Mouse (Mus musculus): ENCODE data around the gene Rab31. TPM values are rescaled to one million over a fixed set of nuclear protein-coding genes. Genes with fewer than 3 reads are reported as not detected.
A peak's percentile ranks its signal among the peaks of the same experiment; 100 is the strongest.
"Not testable (repeated sequence)": the region's sequence is repeated elsewhere in the genome, so short reads cannot be mapped to it uniquely, and the experiment has no call there.

The Rab31 gene
- polyA plus RNA-seq, 1 experiment from 2014 or later = 59.8 TPM

DNA sequence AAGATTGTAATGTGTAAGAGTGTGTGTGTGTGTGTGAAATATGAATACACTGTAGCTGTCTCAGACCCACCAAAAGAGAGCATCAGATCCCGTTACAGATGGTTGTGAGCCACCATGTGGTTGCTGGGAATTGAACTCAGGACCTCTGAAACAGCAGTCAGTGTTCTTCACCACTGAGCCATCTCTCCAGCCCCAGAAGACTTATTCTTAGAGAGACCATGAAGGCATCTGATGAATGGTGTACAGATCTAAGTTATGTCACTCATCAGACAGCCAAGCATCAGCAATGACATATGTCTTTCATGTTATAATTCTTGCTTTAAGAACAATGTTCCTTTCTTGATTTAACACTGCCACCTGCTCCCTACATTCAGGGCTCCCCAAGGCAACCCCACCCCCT is 133.4 kb downstream of the Rab31 start:
- H3K27me3 ChIP-seq = no peaks in the 10 kb centered on the region
- no peaks in the 10 kb centered on the region for H3K36me3 ChIP-seq
- H3K9ac ChIP-seq = no peak overlapping the region
- WGBS = 82% methylated on average over 1 of the region's 1 CpGs
- no peak overlapping the region for H3K4me3 ChIP-seq
- no peak overlapping the region for H3K27ac ChIP-seq
- ATAC-seq (ENCODE audit: insufficient number of reproducible peaks, insufficient read depth, low FRiP score, low TSS enrichment, low read depth) = no peak
- peaks cover 27% of the 10 kb centered on the region for H3K4me1 ChIP-seq
- H3K4me2 ChIP-seq = no peak overlapping the region
- no peaks in the 10 kb centered on the region for H3K9me3 ChIP-seq

DNA sequence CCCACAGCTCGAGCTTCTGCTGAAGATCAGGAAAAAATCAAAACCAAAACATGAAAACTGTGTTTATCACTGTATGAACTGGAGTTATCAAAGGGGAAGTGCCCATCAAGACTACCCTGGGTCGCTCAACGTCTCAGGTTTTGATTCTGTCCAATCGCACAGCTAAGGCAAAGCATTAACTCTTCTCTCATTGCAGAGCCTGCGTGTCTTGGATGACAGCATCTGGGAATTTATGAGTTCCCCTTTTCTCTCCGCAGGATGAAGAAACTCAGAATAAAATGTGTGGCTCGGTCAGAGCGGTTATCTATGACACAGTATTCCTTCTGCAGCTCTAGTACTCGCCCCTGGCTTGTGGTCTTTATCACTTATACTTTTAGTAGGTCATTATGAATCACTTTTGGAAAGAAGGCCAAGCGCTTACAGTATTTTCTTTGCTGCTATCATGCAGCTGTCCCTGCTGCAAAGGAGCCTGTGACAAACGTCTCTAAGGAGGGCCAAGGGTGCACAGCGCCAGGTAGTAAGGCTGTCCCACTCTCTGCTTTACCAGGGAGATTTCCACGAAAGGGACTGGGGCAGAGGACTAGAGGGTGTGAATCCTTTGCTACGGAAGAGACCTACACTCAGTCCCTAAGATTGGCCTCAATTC is 136.7 kb downstream of the Rab31 start:
- no peak overlapping the region for H3K27ac ChIP-seq
- no peaks in the 10 kb centered on the region for H3K9me3 ChIP-seq
- 81% methylated on average over 14 of the region's 14 CpGs for WGBS
- H3K4me1 ChIP-seq = peaks cover 7% of the 10 kb centered on the region; the same call in 1 of the 2 replicates
- H3K36me3 ChIP-seq = no peaks in the 10 kb centered on the region
- no peak overlapping the region for H3K4me2 ChIP-seq
- ATAC-seq (ENCODE audit: insufficient number of reproducible peaks, insufficient read depth, low FRiP score, low TSS enrichment, low read depth) = no peak
- H3K4me3 ChIP-seq = no peak overlapping the region
- H3K9ac ChIP-seq = no peak overlapping the region
- no peaks in the 10 kb centered on the region for H3K27me3 ChIP-seq

DNA sequence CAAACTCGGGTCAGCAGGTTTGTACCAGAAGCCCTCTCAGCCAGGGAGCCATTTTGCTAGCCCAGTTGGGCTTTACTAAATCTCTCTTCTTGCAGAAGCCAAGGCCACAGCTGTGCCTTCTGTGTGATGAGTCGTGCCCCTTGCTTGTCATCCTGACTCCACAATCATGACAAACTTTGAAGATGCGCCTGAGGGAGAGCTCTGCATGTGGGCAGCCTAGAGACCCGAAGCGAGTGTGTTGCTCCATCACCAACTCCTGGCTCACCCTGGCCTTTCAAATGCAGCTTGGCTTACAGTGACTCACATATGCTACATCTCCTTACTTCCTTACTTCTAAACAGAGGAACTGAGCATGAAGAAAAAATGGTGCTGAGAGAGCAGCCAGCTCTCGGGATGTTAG is 142.6 kb downstream of the Rab31 start:
- no peak for ATAC-seq (ENCODE audit: insufficient number of reproducible peaks, insufficient read depth, low FRiP score, low TSS enrichment, low read depth)
- Histone ChIP-seq H3K27ac (no peak overlapping the region), H3K9ac (no peak overlapping the region), H3K36me3 (no peaks in the 10 kb centered on the region), H3K4me2 (no peak overlapping the region), H3K4me3 (no peak overlapping the region), H3K27me3 (no peaks in the 10 kb centered on the region), H3K9me3 (no peaks in the 10 kb centered on the region), H3K4me1 (peaks cover 3% of the 10 kb centered on the region; the same call in 1 of the 2 replicates)
- 73% methylated on average over 6 of the region's 6 CpGs for WGBS

DNA sequence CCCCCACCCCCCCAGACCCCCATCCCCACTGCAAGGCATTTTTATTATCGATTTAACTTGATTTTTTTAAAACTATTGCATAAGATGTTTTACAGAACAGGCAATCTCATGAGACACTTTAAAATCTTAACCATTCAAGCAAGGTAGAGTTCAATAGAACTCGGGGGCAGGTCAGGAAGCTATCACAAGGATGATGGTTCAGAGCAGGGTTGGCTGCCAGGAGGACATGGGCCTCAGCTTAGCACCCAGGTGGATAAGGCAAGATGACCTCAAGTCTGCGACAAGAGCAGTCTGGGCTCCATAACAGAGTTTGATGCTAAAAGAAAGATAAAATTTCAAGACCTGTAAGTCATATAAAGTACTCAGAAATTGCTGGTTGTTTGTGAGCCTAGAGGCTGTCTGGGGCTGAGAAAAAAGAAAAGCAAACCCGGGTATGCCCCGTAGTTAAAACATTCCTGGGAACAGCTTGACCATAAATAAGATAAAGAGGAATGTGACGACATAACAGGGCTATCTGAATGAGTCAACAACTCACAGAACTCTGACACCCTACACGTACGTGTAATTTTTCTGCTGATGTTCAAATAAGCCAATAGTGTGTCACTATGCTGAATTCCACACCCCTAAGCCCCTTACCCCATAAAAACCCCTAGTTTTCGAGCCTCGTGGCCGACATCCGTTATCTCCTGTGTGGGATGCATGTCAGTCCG is 143.6 kb downstream of the Rab31 start:
- not testable (repeated sequence) for ATAC-seq (ENCODE audit: insufficient number of reproducible peaks, insufficient read depth, low FRiP score, low TSS enrichment, low read depth); H3K4me2 ChIP-seq; H3K27ac ChIP-seq; H3K4me3 ChIP-seq; H3K9ac ChIP-seq; H3K9me3 ChIP-seq; H3K27me3 ChIP-seq; H3K36me3 ChIP-seq; H3K4me1 ChIP-seq
- 79% methylated on average over 13 of the region's 13 CpGs for WGBS

DNA sequence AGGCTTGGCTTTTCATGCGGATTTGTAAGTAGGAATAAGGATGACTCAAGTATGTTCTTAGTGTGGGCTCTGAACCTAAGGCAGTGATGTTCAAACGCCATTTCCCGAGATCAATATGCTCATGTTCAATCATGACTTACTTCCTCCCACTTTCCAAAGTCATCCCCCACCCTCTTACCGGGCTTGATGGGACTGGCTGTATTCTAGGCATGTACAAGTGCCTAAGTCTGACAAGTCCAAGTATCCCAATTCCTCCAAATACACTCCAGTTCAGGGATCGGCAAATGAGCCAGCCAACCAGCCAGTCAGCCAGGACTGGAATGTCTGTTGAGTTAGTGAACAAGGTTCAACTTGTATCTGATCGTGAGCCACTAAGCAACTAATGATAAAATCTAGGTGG is 146.3 kb downstream of the Rab31 start:
- H3K27ac ChIP-seq = no peak overlapping the region
- H3K9me3 ChIP-seq = no peaks in the 10 kb centered on the region
- no peak overlapping the region for H3K9ac ChIP-seq
- WGBS = 88% methylated on average over 6 of the region's 6 CpGs
- H3K4me2 ChIP-seq = no peak overlapping the region
- H3K4me1 ChIP-seq = no peaks in the 10 kb centered on the region
- ATAC-seq (ENCODE audit: insufficient number of reproducible peaks, insufficient read depth, low FRiP score, low TSS enrichment, low read depth) = no peak
- H3K27me3 ChIP-seq = no peaks in the 10 kb centered on the region
- no peaks in the 10 kb centered on the region for H3K36me3 ChIP-seq
- H3K4me3 ChIP-seq = no peak overlapping the region

DNA sequence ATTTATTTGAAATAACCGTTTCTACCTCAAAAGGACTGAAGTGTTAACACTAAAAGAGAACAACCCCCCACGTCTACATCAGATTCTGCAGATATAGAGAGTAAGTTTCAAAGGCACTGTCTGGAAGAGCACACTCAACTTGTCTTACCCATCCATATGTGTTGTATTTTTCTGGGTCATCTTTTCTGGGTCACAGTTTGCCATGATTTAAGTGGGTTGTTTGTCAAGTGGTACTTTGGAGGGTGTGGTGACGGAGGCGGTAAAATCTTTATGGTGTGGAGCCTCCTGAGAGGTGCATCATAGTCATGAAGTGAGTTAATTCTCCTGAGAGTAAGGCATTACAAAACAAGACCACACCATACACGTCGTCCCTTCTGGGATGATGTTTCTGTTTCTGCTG is 147.0 kb downstream of the Rab31 start:
- Histone ChIP-seq H3K36me3 (no peaks in the 10 kb centered on the region), H3K27ac (no peak overlapping the region), H3K9ac (no peak overlapping the region), H3K4me1 (no peaks in the 10 kb centered on the region), H3K27me3 (no peaks in the 10 kb centered on the region), H3K4me2 (no peak overlapping the region), H3K9me3 (no peaks in the 10 kb centered on the region), H3K4me3 (no peak overlapping the region)
- 87% methylated on average over 6 of the region's 6 CpGs for WGBS
- no peak for ATAC-seq (ENCODE audit: insufficient number of reproducible peaks, insufficient read depth, low FRiP score, low TSS enrichment, low read depth)

DNA sequence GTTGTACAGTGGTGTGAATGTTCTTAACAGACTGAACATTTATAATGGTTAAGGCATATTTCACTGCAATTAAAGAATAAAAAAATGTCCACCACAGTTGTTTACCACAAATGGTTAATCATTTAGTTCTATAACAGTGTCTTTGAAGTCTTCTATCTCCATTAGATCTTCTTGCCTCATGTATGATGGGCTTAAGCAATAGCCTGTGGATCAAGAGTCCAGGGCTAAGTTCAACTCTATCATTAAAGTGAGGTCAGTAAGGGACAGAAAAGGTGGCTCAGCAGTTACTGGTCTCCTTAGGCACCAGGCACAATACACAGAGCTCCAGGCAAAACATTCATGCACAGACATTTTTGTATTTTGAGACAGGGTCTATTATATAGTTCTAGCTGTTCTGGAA is 149.4 kb downstream of the Rab31 start:
- Histone ChIP-seq H3K4me2 (no peak overlapping the region), H3K4me3 (no peak overlapping the region), H3K27me3 (no peaks in the 10 kb centered on the region), H3K9ac (no peak overlapping the region), H3K9me3 (no peaks in the 10 kb centered on the region), H3K36me3 (no peaks in the 10 kb centered on the region), H3K27ac (no peak overlapping the region), H3K4me1 (0 out of 2 replicates have a peak, but pooled peaks cover 6% of the 10 kb centered on the region)
- no peak for ATAC-seq (ENCODE audit: insufficient number of reproducible peaks, insufficient read depth, low FRiP score, low TSS enrichment, low read depth)

DNA sequence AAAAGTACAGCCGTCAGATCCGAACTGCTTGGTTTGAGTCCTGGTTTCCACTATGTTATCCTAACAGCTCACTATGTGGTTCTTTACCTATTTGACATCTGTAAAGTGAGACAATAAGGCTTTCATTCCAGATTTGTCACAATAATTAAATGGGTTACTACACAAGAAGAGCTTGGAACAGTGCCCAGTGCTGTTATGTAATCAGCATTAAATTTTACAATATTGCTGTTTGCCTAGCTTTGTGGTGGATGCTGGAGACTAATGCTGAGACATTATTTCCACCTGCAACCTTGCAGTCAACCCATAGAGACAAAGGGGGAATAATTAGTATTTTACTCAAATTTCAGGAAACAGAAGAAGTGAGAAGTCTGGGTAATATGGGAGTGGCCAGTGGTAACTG is 154.1 kb downstream of the Rab31 start:
- H3K27me3 ChIP-seq = no peaks in the 10 kb centered on the region
- 80% methylated on average over 2 of the region's 2 CpGs for WGBS
- H3K27ac ChIP-seq = no peak overlapping the region
- no peak overlapping the region for H3K4me2 ChIP-seq
- ATAC-seq (ENCODE audit: insufficient number of reproducible peaks, insufficient read depth, low FRiP score, low TSS enrichment, low read depth) = no peak
- H3K36me3 ChIP-seq = no peaks in the 10 kb centered on the region
- no peak overlapping the region for H3K9ac ChIP-seq
- no peaks in the 10 kb centered on the region for H3K9me3 ChIP-seq
- no peak overlapping the region for H3K4me3 ChIP-seq
- peaks cover 13% of the 10 kb centered on the region for H3K4me1 ChIP-seq

DNA sequence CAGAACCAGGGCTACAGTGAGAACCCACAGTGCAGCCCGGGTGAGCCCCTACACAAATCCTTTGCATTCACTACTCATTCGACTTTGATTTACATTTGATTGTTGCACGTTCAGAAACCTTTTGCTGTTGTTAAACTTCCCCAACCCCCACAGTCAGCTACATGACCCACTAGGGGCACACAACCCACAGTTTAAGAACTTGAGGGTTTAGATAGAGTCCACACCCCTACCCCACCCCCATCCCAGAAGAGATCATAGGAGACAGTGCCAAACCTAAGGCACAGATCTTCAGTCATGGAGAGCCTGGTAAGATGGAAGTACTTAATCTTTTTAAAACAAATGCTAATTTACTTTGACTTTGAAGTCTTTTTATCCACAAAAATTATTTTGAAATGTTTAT is 156.9 kb downstream of the Rab31 start:
- Histone ChIP-seq H3K36me3 (no peaks in the 10 kb centered on the region), H3K4me3 (no peak overlapping the region), H3K4me2 (no peak overlapping the region), H3K4me1 (peaks cover 22% of the 10 kb centered on the region), H3K9me3 (no peaks in the 10 kb centered on the region), H3K27me3 (no peaks in the 10 kb centered on the region), H3K9ac (no peak overlapping the region), H3K27ac (no peak overlapping the region)
- ATAC-seq (ENCODE audit: insufficient number of reproducible peaks, insufficient read depth, low FRiP score, low TSS enrichment, low read depth) = no peak
- WGBS = 39% methylated on average over 3 of the region's 3 CpGs

DNA sequence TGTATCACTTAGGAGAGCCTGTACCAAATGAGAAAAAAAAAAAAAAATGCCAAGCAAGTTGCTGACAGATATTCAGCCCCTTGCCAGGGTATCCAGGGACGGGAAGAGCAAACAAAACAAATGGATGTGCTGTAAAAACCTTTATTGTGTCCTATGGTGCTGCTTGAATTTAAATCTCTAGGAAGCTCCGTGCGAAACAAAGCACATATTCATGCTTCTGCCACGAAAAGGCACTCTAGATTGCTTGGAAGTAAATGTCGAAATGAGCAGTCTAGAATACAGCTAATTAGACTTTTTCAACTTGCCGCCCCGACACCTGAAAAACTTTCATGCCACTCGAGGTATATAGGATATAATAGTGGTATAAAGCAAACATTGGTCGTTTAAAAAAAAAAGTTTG is 158.1 kb downstream of the Rab31 start:
- Histone ChIP-seq H3K36me3 (no peaks in the 10 kb centered on the region), H3K27me3 (no peaks in the 10 kb centered on the region), H3K4me1 (peaks cover 25% of the 10 kb centered on the region), H3K4me2 (peak overlapping the region; percentile 75), H3K27ac (peak overlapping the region; percentile 99), H3K9ac (peak overlapping the region; percentile 98), H3K4me3 (peak overlapping the region; percentile 97), H3K9me3 (no peaks in the 10 kb centered on the region)
- no peak for ATAC-seq (ENCODE audit: insufficient number of reproducible peaks, insufficient read depth, low FRiP score, low TSS enrichment, low read depth)
- WGBS = 1% methylated on average over 9 of the region's 9 CpGs

DNA sequence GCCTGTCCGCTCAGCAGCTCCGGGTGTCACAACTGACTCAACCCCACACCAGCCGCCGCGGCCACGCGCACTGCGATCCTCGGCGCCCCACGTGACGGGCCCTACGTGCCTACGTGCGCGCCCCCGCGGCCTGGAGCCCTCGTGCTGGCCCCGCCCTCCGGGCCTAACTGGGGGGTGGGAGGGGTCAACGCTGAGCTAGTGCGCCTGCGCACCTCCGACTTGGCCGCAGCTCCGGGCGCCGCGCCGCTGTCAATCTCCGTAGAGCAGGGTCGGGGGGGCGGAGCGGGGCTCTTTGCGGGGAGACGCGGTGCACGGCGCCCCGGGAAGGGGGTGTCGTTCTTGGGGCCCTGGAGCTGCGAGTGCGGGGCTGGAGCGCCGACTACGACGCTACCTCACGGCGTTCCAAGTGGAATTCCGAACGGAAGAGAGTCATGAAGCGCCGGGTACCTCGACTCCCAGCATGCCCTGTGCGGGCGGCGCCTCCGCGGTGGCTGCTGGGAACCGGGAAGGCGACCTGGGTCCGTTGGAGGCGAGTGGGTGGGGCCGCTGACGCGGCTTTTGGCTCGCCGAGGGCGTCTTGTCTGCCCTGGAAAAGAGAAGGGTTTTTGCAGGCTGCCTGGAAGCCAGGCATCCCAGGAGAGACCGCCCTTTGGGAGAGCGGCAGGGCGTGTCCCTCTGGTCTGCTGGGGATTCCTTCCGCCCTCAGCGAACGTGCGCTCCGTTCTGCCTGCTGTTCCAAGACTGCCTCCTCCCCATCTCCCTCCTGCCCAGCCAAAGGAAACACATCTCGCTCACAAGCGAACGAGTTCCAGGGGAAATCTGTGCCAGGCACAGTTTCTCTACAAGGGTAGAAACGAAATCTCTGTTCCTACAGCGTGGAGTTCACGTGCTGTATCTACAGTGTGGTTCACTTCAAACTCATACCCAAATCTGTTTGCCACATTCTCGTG is 158.8 kb downstream of the Rab31 start, which contains the start of gene Vapa:
Gene Vapa (minus strand): TSS at position 93 of the 950 bp plus-strand sequence.
- WGBS = under 1% methylated on average over 85 of the region's 85 CpGs
- no peaks in the 10 kb centered on the region for H3K9me3 ChIP-seq
- peak within 1 kb of the TSS; percentile 99 for H3K27ac ChIP-seq
- H3K4me1 ChIP-seq = peaks cover 30% of the 10 kb centered on the region
- H3K36me3 ChIP-seq = no peaks in the 10 kb centered on the region
- H3K27me3 ChIP-seq = no peaks in the 10 kb centered on the region
- peak; percentile 94 for ATAC-seq (ENCODE audit: insufficient number of reproducible peaks, insufficient read depth, low FRiP score, low TSS enrichment, low read depth)
- H3K4me3 ChIP-seq = peak within 1 kb of the TSS; percentile 97
- peak within 1 kb of the TSS; percentile 98 for H3K9ac ChIP-seq
- peak within 1 kb of the TSS; percentile 75 for H3K4me2 ChIP-seq
